Mouse (Mus musculus): ENCODE measurements at regions not wholly inside any gene's neighbourhood (a gene's known extent, or its start where the extent isn't known, plus 50 kb on each side); places are given as distances from the start of the nearest gene placed in this dataset.

GRCm38 (mm10) chr7:118300678-118301342 is 57.3 kb upstream of the Smg1 start:
- 61% methylated on average over 7 of the region's 7 CpGs for WGBS

GRCm38 (mm10) chr7:118297613-118298012 is 54.1 kb upstream of the Smg1 start:
- no peak overlapping the region for H3K9ac ChIP-seq (ENCODE audit: low read depth, low read length)

More at GRCm38 (mm10) chr7:118300678-118301342, 57.3 kb upstream of the Smg1 start:
- Histone ChIP-seq H3K27me3 (replicated peaks; ENCODE audit: control insufficient read depth, insufficient read depth, low read length) (no peaks in the 10 kb centered on the region), H3K4me3 (ENCODE audit: low read length) (no peak overlapping the region), H3K4me1 (ENCODE audit: control insufficient read depth, insufficient read depth, low read depth, low read length) (peaks cover 3% of the 10 kb centered on the region; the same call in 1 of the 2 replicates), H3K27ac (ENCODE audit: low read depth, low read length) (no peak overlapping the region), H3K9ac (ENCODE audit: low read depth, low read length) (no peak overlapping the region), H3K36me3 (ENCODE audit: control insufficient read depth, insufficient read depth, low read length) (no peaks in the 10 kb centered on the region), H3K4me2 (ENCODE audit: low read length) (no peak overlapping the region), H3K9me3 (ENCODE audit: control insufficient read depth, low read length) (no peaks in the 10 kb centered on the region)
- ATAC-seq: peak; percentile 77

GRCm38 (mm10) chr7:118296856-118297518 is 53.5 kb upstream of the Smg1 start:
- no peak overlapping the region for H3K9ac ChIP-seq (ENCODE audit: low read depth, low read length)
- H3K27ac ChIP-seq (ENCODE audit: low read depth, low read length): no peak overlapping the region
- ATAC-seq: 0 out of 2 replicates have a peak, but pooled peaks have one; percentile 19
- no peak overlapping the region for H3K4me3 ChIP-seq (ENCODE audit: low read length)
- 51% methylated on average over 14 of the region's 14 CpGs for WGBS
- no peaks in the 10 kb centered on the region for H3K36me3 ChIP-seq (ENCODE audit: control insufficient read depth, insufficient read depth, low read length)
- H3K9me3 ChIP-seq (ENCODE audit: control insufficient read depth, low read length): peaks cover 9% of the 10 kb centered on the region
- no peaks in the 10 kb centered on the region for H3K27me3 ChIP-seq (replicated peaks; ENCODE audit: control insufficient read depth, insufficient read depth, low read length)
- peak overlapping the region; percentile 44 for H3K4me2 ChIP-seq (ENCODE audit: low read length)
- H3K4me1 ChIP-seq (ENCODE audit: control insufficient read depth, insufficient read depth, low read depth, low read length): peaks cover 3% of the 10 kb centered on the region; the same call in 1 of the 2 replicates

More at GRCm38 (mm10) chr7:118297613-118298012, 54.1 kb upstream of the Smg1 start:
- H3K36me3 ChIP-seq (ENCODE audit: control insufficient read depth, insufficient read depth, low read length): no peaks in the 10 kb centered on the region
- no peaks in the 10 kb centered on the region for H3K27me3 ChIP-seq (replicated peaks; ENCODE audit: control insufficient read depth, insufficient read depth, low read length)
- no peak overlapping the region for H3K4me3 ChIP-seq (ENCODE audit: low read length)
- WGBS: 1% methylated on average over 13 of the region's 13 CpGs
- no peak overlapping the region for H3K27ac ChIP-seq (ENCODE audit: low read depth, low read length)
- peak overlapping the region; percentile 44 for H3K4me2 ChIP-seq (ENCODE audit: low read length)
- peaks cover 9% of the 10 kb centered on the region for H3K9me3 ChIP-seq (ENCODE audit: control insufficient read depth, low read length)
- H3K4me1 ChIP-seq (ENCODE audit: control insufficient read depth, insufficient read depth, low read depth, low read length): peaks cover 3% of the 10 kb centered on the region; the same call in 1 of the 2 replicates
- peak; percentile 73 for ATAC-seq

DNA sequence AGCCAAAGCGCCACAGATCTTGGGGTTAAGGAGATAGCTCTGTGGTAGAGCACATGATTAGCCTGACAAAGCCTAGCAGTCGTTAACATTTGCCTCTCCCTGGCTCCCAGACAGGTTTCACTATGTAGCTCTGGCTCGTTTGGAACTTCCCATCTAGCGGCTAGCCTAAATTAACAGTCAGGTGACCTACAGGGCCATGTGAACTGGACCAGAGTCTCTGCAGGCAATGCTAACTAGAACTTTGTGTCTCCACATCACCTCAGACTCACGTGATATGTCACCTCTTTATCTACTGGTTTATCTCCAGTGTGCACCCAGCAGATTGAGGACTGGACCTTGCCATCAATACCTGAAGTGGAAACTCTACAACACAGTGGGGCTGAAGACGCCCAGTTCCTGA is 52.4 kb upstream of the Smg1 start:
- Histone ChIP-seq H3K9ac (ENCODE audit: low read depth, low read length) (no peak overlapping the region), H3K4me1 (ENCODE audit: control insufficient read depth, insufficient read depth, low read depth, low read length) (peaks cover 3% of the 10 kb centered on the region; the same call in 1 of the 2 replicates), H3K9me3 (ENCODE audit: control insufficient read depth, low read length) (peaks cover 9% of the 10 kb centered on the region), H3K4me2 (ENCODE audit: low read length) (no peak overlapping the region), H3K4me3 (ENCODE audit: low read length) (no peak overlapping the region), H3K27ac (ENCODE audit: low read depth, low read length) (no peak overlapping the region), H3K36me3 (ENCODE audit: control insufficient read depth, insufficient read depth, low read length) (no peaks in the 10 kb centered on the region), H3K27me3 (replicated peaks; ENCODE audit: control insufficient read depth, insufficient read depth, low read length) (no peaks in the 10 kb centered on the region)
- 80% methylated on average over 6 of the region's 6 CpGs for WGBS
- no peak for ATAC-seq

- Histone ChIP-seq H3K4me1 (ENCODE audit: control insufficient read depth, insufficient read depth, low read depth, low read length) (peaks cover 3% of the 10 kb centered on the region; the same call in 1 of the 2 replicates), H3K4me3 (ENCODE audit: low read length) (no peak overlapping the region), H3K4me2 (ENCODE audit: low read length) (no peak overlapping the region), H3K27ac (ENCODE audit: low read depth, low read length) (no peak overlapping the region), H3K27me3 (replicated peaks; ENCODE audit: control insufficient read depth, insufficient read depth, low read length) (no peaks in the 10 kb centered on the region), H3K9ac (ENCODE audit: low read depth, low read length) (no peak overlapping the region), H3K36me3 (ENCODE audit: control insufficient read depth, insufficient read depth, low read length) (no peaks in the 10 kb centered on the region), H3K9me3 (ENCODE audit: control insufficient read depth, low read length) (peaks cover 9% of the 10 kb centered on the region)
- 82% methylated on average over 11 of the region's 11 CpGs for WGBS
- no peak for ATAC-seq
These were observed 51.8 kb upstream of the Smg1 start for GRCm38 (mm10) chr7:118295275-118295674.

DNA sequence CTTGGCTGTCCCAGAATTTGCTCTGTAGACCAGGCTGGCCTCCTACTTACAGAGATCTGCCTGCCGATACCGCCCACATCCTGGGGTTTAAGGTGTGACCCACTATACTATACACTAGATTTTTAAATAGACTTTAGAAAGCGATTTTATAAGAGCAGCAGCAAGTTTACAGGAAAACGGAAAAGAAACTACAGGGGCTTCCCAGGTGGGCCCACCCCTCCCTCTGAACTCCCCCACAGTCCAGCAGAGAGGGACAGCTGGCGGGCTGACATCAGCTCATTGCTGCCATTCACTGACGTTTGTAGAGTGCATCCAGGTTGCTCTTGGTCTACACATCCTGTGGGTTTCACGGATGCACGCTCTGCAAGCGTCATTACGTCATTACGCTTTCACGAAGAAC is 51.2 kb upstream of the Smg1 start:
- ATAC-seq: no peak
- Histone ChIP-seq H3K27me3 (replicated peaks; ENCODE audit: control insufficient read depth, insufficient read depth, low read length) (no peaks in the 10 kb centered on the region), H3K4me3 (ENCODE audit: low read length) (no peak overlapping the region), H3K4me2 (ENCODE audit: low read length) (no peak overlapping the region), H3K36me3 (ENCODE audit: control insufficient read depth, insufficient read depth, low read length) (no peaks in the 10 kb centered on the region), H3K9me3 (ENCODE audit: control insufficient read depth, low read length) (peaks cover 9% of the 10 kb centered on the region), H3K4me1 (ENCODE audit: control insufficient read depth, insufficient read depth, low read depth, low read length) (peaks cover 3% of the 10 kb centered on the region; the same call in 1 of the 2 replicates), H3K27ac (ENCODE audit: low read depth, low read length) (no peak overlapping the region), H3K9ac (ENCODE audit: low read depth, low read length) (no peak overlapping the region)
- WGBS: 91% methylated on average over 12 of the region's 12 CpGs

All from hindbrain, embryonic 16.5 days (tissue).